Mouse (Mus musculus): ENCODE data around the gene Tceal1.
"Not testable (repeated sequence)": the region's sequence is repeated elsewhere in the genome, so short reads cannot be mapped to it uniquely, and the experiment has no call there.

Tceal1 gene

GRCm38 (mm10) chrX:136707446-136708167 is at the start of gene Tceal1:
Gene Tceal1 (plus strand): TSS chrX:136707982.
- DNase-seq (ENCODE audit: low spot score), result no peak

GRCm38 (mm10) chrX:136666281-136666706 is 41.5 kb upstream of the Tceal1 start:
- DNase-seq (ENCODE audit: low spot score), result peak; percentile 0

GRCm38 (mm10) chrX:136666762-136667464 is 40.9 kb upstream of the Tceal1 start:
- not testable (repeated sequence) for DNase-seq (ENCODE audit: low spot score)

- DNase-seq (ENCODE audit: low spot score), result no peak
Measured at GRCm38 (mm10) chrX:136668794-136669193, 39.0 kb upstream of the Tceal1 start.

- no peak for DNase-seq (ENCODE audit: low spot score)
Measured at GRCm38 (mm10) chrX:136680989-136681388, 26.8 kb upstream of the Tceal1 start.

GRCm38 (mm10) chrX:136691606-136692293 is 16.0 kb upstream of the Tceal1 start:
- not testable (repeated sequence) for DNase-seq (ENCODE audit: low spot score)

GRCm38 (mm10) chrX:136692294-136692675 is 15.5 kb upstream of the Tceal1 start:
- no peak for DNase-seq (ENCODE audit: low spot score)

GRCm38 (mm10) chrX:136693196-136693595 is 14.6 kb upstream of the Tceal1 start:
- no peak for DNase-seq (ENCODE audit: low spot score)

- DNase-seq (ENCODE audit: low spot score), result peak; percentile 69
Measured at GRCm38 (mm10) chrX:136708168-136708681, 443 bp downstream of the Tceal1 start.

- DNase-seq (ENCODE audit: low spot score), result no peak
Measured at GRCm38 (mm10) chrX:136708782-136709181, 1.0 kb downstream of the Tceal1 start.

- not testable (repeated sequence) for DNase-seq (ENCODE audit: low spot score)
Measured at GRCm38 (mm10) chrX:136714742-136715474, 7.1 kb downstream of the Tceal1 start.

GRCm38 (mm10) chrX:136732016-136732415 is 24.2 kb downstream of the Tceal1 start:
- DNase-seq (ENCODE audit: low spot score), result no peak

GRCm38 (mm10) chrX:136740087-136740790 is 32.5 kb downstream of the Tceal1 start:
- no peak for DNase-seq (ENCODE audit: low spot score)

- DNase-seq (ENCODE audit: low spot score), result peak; percentile 96
Measured at GRCm38 (mm10) chrX:136740791-136741650, 33.2 kb downstream of the Tceal1 start.

GRCm38 (mm10) chrX:136741651-136742201 is 33.9 kb downstream of the Tceal1 start:
- peak; percentile 87 for DNase-seq (ENCODE audit: low spot score)

GRCm38 (mm10) chrX:136742241-136742640 is 34.5 kb downstream of the Tceal1 start:
- no peak for DNase-seq (ENCODE audit: low spot score)

- DNase-seq (ENCODE audit: low spot score), result peak; percentile 43
Measured at GRCm38 (mm10) chrX:136742661-136743103, 34.9 kb downstream of the Tceal1 start.

GRCm38 (mm10) chrX:136743459-136743858 is 35.7 kb downstream of the Tceal1 start, which contains the start of gene Morf4l2:
Gene Morf4l2 (minus strand): TSS chrX:136743690.
- no peak for DNase-seq (ENCODE audit: low spot score)

GRCm38 (mm10) chrX:136744663-136745062 is 36.9 kb downstream of the Tceal1 start:
- no peak for DNase-seq (ENCODE audit: low spot score)

- DNase-seq (ENCODE audit: low spot score), result no peak
Measured at GRCm38 (mm10) chrX:136749329-136749728, 41.5 kb downstream of the Tceal1 start.
